Mouse (Mus musculus) hindbrain, embryonic 15.5 days (tissue): ENCODE data around the gene Fam107a. TPM values are rescaled to one million over a fixed set of nuclear protein-coding genes. Genes with fewer than 3 reads are reported as not detected.
A peak's percentile ranks its signal among the peaks of the same experiment; 100 is the strongest.

Source experiments
- ATAC-seq: fragments of 200-750 bp; cut with Nextera tagmentation; 2 replicates; pipeline ENCODE4 v1.8.0; 2017; ENCODE audit warnings: low read depth, moderate number of reproducible peaks, moderate TSS enrichment; ENCODE audit not compliant: low FRiP score
- H3K27ac ChIP-seq: fragments of 300-500 bp; sonication (generic); replicated peaks from 2 replicates; pipeline ENCODE4 v1.5.1; 2015; ENCODE audit warnings: mild to moderate bottlenecking, inconsistent platforms
- H3K27me3 ChIP-seq: fragments of 300-500 bp; sonication (generic); 2 replicates; pipeline ENCODE4 v1.6.1; 2015; ENCODE audit warnings: control low read depth, inconsistent platforms
- H3K36me3 ChIP-seq: fragments of 300-500 bp; sonication (generic); 2 replicates; pipeline ENCODE4 v1.6.1; 2015; ENCODE audit warnings: control low read depth, inconsistent platforms
- H3K4me1 ChIP-seq: fragments of 300-500 bp; sonication (generic); replicated peaks from 2 replicates; pipeline ENCODE4 v1.6.1; 2015; ENCODE audit warnings: control low read depth, inconsistent platforms
- H3K4me2 ChIP-seq: fragments of 300-500 bp; sonication (generic); 2 replicates; pipeline ENCODE4 v1.6.1; 2015; ENCODE audit warnings: moderate library complexity, mild to moderate bottlenecking, inconsistent platforms
- H3K4me3 ChIP-seq: fragments of 300-500 bp; sonication (generic); 2 replicates; pipeline ENCODE4 v1.5.1; 2015; ENCODE audit warnings: mild to moderate bottlenecking, inconsistent platforms
- H3K9ac ChIP-seq: fragments of 300-500 bp; sonication (generic); 2 replicates; pipeline ENCODE4 v1.6.1; 2015; ENCODE audit warnings: inconsistent platforms
- H3K9me3 ChIP-seq: fragments of 300-500 bp; sonication (generic); 2 replicates; pipeline ENCODE4 v1.6.1; 2016; ENCODE audit warnings: control low read depth, inconsistent platforms
- WGBS: fragments of 180-500 bp; shearing (Covaris S2); methylation state at CpG from one replicate; pipeline ENCODE4 v1.1.7; 2015; 5-methylcytosine and 5-hydroxymethylcytosine counted together
- polyA plus RNA-seq: library from polyadenylated mRNA; unstranded; fragments of >200 nt; fragmentation: Nextera tagmentation; extraction: Ambion mirVana; gene quantifications from 2 replicates; pipeline ENCODE4 v1.2.1, GENCODE M21; 2015

Fam107a gene
- polyA plus RNA-seq, 1 experiment from 2014 or later = 0.56 TPM

DNA sequence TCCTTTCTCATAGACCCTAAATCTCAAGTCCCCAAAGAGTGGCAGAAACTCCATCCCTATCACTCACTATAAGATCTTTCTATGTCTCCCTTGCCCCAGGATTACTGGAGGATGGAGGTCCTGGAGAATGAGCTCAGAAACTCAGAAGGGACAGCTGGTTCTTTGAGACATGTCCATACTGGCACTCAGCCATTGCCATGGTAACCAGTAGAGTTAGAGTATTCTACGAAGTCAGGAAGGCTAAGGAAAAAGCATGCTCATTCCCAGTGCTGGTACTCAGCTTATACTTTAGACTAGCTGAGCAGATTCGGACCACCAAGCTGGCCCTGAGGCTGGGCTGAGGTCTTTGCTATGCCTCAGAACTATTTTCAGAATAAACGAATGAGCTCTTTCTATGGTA is 16.7 kb upstream of the Fam107a start:
- Histone ChIP-seq H3K4me3 (no peak overlapping the region), H3K4me1 (peaks cover 5% of the 10 kb centered on the region), H3K27me3 (no peaks in the 10 kb centered on the region), H3K27ac (no peak overlapping the region), H3K9me3 (no peaks in the 10 kb centered on the region), H3K4me2 (no peak overlapping the region), H3K36me3 (no peaks in the 10 kb centered on the region), H3K9ac (no peak overlapping the region)
- 80% methylated on average over 3 of the region's 3 CpGs for WGBS
- ATAC-seq = no peak

DNA sequence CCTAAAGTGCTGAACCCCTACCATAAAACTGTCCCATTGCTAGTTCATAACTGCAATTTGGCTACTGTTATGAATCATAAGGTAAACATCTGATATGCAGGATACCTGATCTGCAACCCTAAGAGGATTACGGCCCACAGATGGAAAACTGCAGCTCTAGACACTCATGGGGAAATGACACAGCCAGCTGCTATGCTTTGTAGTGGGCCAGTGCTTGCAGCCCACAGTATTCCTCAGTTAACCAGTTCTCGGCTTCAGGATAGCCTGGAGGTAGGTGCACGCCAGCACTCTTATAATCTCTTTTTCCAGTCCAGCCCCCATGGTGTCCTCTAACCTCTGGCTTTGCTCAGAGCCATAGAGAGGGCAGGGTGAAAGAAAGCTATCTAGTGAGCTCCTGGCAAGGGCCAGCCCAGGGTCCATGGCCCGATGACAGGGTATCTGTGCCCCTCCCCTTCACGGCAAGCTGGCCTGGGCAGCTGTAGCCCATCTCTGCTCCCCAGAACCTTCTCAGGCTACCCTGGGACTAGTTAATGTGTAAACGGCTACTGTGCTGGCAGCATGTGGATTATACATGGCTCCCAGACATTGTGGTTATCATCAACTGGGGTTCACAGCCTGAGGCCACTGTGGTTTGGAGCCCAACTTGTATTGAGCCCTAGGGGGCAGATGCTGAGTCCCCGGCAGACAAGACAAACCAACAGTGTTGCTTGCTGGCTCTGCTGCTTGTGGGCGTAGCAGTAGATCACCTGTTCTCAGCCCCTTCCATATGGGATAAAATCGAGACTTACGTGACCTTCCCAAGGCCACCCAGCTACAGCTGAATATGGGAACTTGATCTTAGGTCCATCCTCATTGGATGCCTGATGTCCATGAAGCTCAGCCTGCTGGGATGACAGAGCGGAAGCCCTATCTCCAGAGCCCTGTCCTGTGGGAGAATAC is 14.8 kb upstream of the Fam107a start:
- Histone ChIP-seq H3K9ac (no peak overlapping the region), H3K4me2 (no peak overlapping the region), H3K4me3 (no peak overlapping the region), H3K27me3 (no peaks in the 10 kb centered on the region), H3K36me3 (no peaks in the 10 kb centered on the region), H3K9me3 (no peaks in the 10 kb centered on the region), H3K27ac (no peak overlapping the region), H3K4me1 (peaks cover 7% of the 10 kb centered on the region)
- WGBS = 90% methylated on average over 11 of the region's 11 CpGs
- no peak for ATAC-seq

DNA sequence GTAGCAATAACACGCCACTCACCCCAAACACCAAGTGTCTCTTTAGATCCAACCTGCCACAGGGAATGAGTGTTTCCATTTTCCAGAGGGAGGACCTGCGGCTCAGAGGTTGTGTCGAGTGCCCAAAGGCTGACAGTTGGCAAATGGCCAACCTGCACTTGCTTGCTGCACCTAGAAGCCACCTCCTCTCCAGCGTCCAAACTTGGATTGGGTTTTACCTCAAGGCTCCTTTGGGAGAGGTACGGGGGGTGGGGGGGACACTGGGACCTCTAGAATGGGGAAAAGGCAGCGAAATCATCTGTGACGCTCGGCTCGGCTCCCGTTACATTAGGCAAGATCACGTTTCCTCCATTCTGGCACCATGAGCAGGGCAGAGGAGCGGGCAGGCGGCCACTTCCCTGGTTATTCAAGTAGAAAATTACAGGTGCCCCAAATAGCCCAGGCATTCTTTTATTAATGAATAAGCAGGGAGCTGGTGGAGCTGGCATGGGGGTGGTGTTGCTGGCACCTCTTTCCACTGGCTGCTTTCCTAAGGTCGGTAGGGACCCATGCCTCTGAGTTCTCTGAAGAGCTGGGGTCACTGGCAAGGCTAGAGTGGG is 13.6 kb upstream of the Fam107a start:
- Histone ChIP-seq H3K36me3 (no peaks in the 10 kb centered on the region), H3K4me2 (no peak overlapping the region), H3K9me3 (no peaks in the 10 kb centered on the region), H3K27ac (no peak overlapping the region), H3K27me3 (no peaks in the 10 kb centered on the region), H3K4me3 (no peak overlapping the region), H3K4me1 (peaks cover 7% of the 10 kb centered on the region), H3K9ac (no peak overlapping the region)
- WGBS = 77% methylated on average over 14 of the region's 14 CpGs
- ATAC-seq = no peak

DNA sequence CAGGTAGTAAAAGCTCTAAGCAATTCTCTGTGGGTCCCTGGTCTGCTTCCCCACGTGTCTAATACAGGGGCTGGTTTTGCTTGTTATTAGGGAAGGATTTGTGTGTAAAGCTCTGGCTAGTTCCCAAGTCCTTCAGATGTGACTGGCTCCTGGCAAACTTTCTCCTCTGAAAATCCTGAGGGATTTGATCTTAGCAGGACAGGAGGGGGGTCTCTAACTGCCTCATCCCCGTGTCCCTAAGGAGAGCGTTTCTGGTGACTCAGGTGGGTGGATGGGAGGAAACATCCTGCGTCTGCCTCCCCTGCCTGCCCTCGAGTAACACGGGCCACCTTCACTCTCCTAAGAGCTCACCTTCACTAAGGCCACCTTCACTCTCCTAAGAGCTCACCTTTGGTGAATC is 12.6 kb upstream of the Fam107a start:
- no peak for ATAC-seq
- Histone ChIP-seq H3K4me1 (peaks cover 7% of the 10 kb centered on the region), H3K27ac (no peak overlapping the region), H3K4me3 (no peak overlapping the region), H3K9ac (no peak overlapping the region), H3K27me3 (no peaks in the 10 kb centered on the region), H3K36me3 (no peaks in the 10 kb centered on the region), H3K9me3 (no peaks in the 10 kb centered on the region), H3K4me2 (no peak overlapping the region)
- 72% methylated on average over 6 of the region's 6 CpGs for WGBS

DNA sequence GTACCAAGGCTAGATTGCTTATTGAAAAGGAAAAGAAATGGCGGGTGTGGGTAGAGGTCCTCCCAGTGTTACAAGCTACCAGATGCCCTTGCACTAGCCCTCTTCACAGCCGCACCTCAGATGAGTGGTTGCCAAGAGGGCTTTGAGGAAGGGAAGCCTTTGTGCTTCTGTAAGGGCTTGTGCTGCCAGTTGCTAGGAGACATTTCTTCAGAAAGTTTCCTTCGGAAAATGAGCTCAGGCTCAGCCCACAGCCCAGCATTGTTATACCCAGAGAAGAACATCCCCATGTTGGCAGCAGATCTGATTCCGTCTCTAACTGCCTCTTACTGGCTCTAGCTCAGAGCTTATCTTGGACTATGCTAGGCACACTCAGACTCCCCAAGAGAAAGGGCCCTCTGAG is 11.7 kb upstream of the Fam107a start:
- Histone ChIP-seq H3K27ac (no peak overlapping the region; the same call in 1 of the 2 replicates), H3K9me3 (no peaks in the 10 kb centered on the region), H3K4me2 (no peak overlapping the region), H3K27me3 (no peaks in the 10 kb centered on the region), H3K4me3 (no peak overlapping the region), H3K4me1 (peaks cover 7% of the 10 kb centered on the region), H3K36me3 (no peaks in the 10 kb centered on the region), H3K9ac (no peak overlapping the region)
- peak; percentile 70 for ATAC-seq
- 24% methylated on average over 4 of the region's 4 CpGs for WGBS

DNA sequence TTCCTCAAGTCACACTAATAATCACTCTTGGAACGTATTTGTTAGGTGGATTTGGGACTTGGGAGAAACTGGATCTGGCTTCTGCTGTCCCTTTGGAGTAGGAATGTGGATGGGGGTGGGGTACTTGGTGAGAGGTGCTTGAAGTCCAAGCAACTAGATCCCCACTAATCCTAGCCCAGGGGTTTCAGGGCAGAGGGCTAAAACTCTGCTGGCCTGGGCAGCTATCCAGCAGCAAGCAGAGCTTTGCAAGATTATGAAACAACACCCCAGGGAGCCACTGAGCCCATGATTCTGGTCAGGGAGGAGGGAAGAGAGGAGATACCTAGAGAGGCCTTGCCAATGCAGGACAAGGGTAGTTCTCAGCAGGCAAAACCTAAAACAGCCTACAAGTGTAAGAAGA is 9.5 kb upstream of the Fam107a start:
- WGBS = 61% methylated on average over 1 of the region's 1 CpGs
- no peak for ATAC-seq
- Histone ChIP-seq H3K36me3 (no peaks in the 10 kb centered on the region), H3K4me3 (no peak overlapping the region), H3K9me3 (no peaks in the 10 kb centered on the region), H3K27ac (no peak overlapping the region), H3K4me2 (no peak overlapping the region), H3K27me3 (no peaks in the 10 kb centered on the region), H3K4me1 (peaks cover 7% of the 10 kb centered on the region), H3K9ac (no peak overlapping the region)

DNA sequence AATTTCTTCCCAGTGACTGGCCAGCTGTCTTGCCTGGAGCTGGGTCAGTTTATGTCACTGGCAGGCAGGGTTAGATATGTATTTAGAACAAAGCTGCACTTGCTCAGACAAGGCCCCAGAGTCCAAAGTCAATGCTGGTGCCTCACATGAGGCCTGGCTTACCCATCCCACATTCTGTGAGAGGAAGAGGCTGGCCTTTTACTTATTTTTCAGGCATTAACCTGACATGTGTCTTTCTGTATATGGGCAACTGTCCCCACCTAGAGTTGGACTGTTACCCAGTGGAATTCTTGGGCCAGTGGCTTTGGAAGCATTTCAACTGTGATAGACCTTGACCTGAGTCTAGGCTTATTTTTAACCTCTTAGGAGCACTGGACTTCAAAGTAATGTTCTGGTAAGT is 9.1 kb upstream of the Fam107a start:
- H3K27me3 ChIP-seq = no peaks in the 10 kb centered on the region
- H3K4me1 ChIP-seq = peaks cover 7% of the 10 kb centered on the region
- no peak overlapping the region for H3K4me3 ChIP-seq
- no peaks in the 10 kb centered on the region for H3K36me3 ChIP-seq
- no peak for ATAC-seq
- H3K27ac ChIP-seq = no peak overlapping the region
- no peak overlapping the region for H3K4me2 ChIP-seq
- H3K9ac ChIP-seq = no peak overlapping the region
- no peaks in the 10 kb centered on the region for H3K9me3 ChIP-seq

DNA sequence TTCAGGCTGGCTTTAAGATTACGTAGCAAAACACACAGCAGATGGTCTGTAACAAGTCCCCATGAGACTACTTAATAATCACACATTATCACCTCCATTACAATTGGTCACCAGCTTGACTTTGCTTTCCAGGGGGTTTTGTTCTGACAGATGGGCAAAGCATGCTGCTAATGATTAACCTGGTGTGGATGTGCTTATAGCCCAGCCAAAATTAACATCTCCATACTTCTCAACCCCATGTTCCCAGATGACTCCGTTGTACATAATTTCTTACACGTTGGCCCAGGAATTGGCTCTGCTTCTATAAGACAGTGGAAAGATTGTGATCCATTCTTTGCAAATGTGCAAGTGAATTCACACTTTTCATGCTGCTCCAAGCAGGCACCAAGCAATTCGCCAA is 7.9 kb upstream of the Fam107a start:
- Histone ChIP-seq H3K9ac (no peak overlapping the region), H3K4me1 (peaks cover 7% of the 10 kb centered on the region), H3K4me2 (no peak overlapping the region), H3K9me3 (no peaks in the 10 kb centered on the region), H3K36me3 (no peaks in the 10 kb centered on the region), H3K4me3 (no peak overlapping the region), H3K27me3 (no peaks in the 10 kb centered on the region), H3K27ac (no peak overlapping the region)
- WGBS = 56% methylated on average over 4 of the region's 4 CpGs
- no peak for ATAC-seq

DNA sequence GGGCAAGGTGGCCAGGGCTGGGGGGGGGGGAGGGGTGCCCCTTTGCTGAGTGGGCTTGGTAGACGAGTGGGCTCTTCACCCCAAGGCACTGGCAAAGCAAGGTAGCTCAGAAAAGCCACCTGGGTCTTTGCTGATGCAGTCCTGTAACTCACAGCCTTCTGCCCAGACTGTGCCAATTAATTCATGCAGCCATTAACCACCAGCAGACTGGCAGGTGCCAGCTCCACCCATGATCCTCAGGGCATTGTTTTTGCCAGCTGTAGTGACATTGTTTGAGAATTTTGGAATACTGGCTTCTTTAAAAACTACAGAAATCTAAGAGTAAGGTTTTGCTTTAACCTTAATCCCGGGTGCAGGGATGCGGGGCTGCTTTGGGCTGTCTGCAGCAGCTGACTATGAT is 2.7 kb upstream of the Fam107a start:
- peaks cover 17% of the 10 kb centered on the region for H3K4me1 ChIP-seq
- H3K36me3 ChIP-seq = no peaks in the 10 kb centered on the region
- no peak overlapping the region for H3K9ac ChIP-seq
- WGBS = 75% methylated on average over 3 of the region's 3 CpGs
- no peak for ATAC-seq
- no peaks in the 10 kb centered on the region for H3K9me3 ChIP-seq
- peaks cover 35% of the 10 kb centered on the region for H3K27me3 ChIP-seq
- H3K4me2 ChIP-seq = no peak overlapping the region
- H3K27ac ChIP-seq = no peak overlapping the region
- H3K4me3 ChIP-seq = no peak overlapping the region

DNA sequence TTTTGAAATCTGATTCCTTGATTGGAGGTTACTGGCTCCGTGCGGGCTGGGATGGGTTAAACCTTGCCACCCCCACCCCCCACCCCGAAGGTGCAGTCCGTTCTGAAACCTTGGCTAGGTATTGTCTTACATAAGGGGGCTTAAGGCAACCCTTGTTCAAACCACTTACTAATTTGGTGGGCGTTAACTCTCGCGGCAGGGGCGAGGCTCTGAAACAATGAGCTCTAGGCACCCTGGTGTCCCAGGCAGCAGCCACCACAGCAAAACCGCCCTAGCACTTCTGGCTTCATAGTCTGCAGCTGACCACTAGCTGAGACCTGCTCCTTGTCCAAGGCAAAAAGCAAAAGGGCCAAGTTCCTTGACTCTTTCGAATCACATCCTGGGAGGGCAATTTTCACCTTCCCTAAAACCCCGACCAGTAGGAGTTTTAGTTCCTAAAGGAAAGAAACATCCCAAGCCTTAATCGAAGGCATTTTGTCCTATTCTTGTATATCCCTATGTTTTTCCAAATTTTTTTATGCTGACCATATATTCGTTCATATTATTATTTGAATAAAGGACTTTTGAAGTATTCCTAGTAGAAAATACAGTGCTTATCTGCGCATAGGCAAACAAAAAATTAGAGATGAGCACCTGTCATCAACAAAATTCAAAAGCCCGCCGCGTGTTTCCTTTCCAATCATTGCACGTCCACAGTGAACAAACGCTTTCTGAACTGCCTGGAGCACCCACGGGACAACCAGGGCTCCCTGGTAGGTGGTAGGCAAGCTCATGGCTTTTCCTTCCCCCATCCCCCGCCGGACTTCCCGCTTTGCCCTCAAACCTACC is 1.2 kb downstream of the Fam107a start:
- H3K9ac ChIP-seq = peak overlapping the region; percentile 30; the same call in 1 of the 2 replicates
- 3% methylated on average over 23 of the region's 23 CpGs for WGBS
- no peak for ATAC-seq

DNA sequence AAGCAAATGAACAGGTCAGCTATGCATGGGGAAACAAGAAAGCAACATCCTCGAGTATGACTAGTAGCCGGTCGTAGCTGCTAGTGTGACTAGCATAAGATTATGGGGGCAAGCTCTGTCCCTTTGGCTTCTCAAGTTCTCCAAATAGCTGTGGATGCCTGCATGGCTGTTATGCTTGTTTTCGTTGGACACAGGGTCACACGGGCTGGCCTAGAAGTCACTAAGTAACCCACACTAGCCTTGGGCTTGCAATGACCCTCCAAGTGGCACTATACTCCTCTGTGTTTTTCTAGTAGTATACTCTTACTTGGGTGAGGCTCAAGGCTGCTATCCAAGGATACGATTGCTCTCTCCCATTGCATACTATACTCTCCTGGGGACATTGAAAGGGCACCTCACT is 2.7 kb downstream of the Fam107a start:
- Histone ChIP-seq H3K4me1 (peaks cover 17% of the 10 kb centered on the region), H3K4me2 (no peak overlapping the region), H3K9me3 (no peaks in the 10 kb centered on the region), H3K27ac (no peak overlapping the region), H3K9ac (no peak overlapping the region), H3K36me3 (no peaks in the 10 kb centered on the region), H3K27me3 (peaks cover 50% of the 10 kb centered on the region), H3K4me3 (no peak overlapping the region)
- 80% methylated on average over 6 of the region's 6 CpGs for WGBS
- ATAC-seq = no peak

More for the DNA sequence above, 1.2 kb downstream of the Fam107a start:
- H3K36me3 ChIP-seq = no peaks in the 10 kb centered on the region
- H3K4me1 ChIP-seq = peaks cover 17% of the 10 kb centered on the region
- no peaks in the 10 kb centered on the region for H3K9me3 ChIP-seq
- no peak overlapping the region for H3K27ac ChIP-seq
- peak overlapping the region; percentile 33 for H3K4me3 ChIP-seq
- H3K27me3 ChIP-seq = peaks cover 50% of the 10 kb centered on the region
- H3K4me2 ChIP-seq = peak overlapping the region; percentile 63

DNA sequence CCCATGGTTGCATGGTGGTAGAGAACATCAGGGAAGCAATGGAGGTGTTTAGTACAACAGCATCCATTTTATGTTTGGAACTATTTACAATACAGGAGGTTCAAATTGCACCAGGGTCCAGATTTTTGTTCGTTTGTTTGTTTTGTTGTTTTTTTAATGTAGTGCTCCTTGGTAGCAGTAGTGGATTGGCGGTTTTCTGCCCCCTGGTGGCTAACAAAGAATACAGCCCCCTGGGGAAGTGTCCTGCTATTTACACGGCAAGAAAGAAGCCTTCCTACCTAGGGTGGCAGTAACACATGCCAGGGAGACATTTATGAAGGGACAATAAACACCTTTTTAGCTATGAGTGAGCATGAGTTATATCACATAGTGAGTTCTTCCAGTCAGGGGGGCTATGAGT is 3.3 kb downstream of the Fam107a start:
- H3K27ac ChIP-seq = no peak overlapping the region
- no peak overlapping the region for H3K9ac ChIP-seq
- 23% methylated on average over 3 of the region's 3 CpGs for WGBS

More for the DNA sequence above, 3.3 kb downstream of the Fam107a start:
- no peak overlapping the region for H3K4me3 ChIP-seq
- H3K27me3 ChIP-seq = peaks cover 50% of the 10 kb centered on the region
- no peaks in the 10 kb centered on the region for H3K9me3 ChIP-seq
- H3K36me3 ChIP-seq = no peaks in the 10 kb centered on the region
- H3K4me1 ChIP-seq = peaks cover 22% of the 10 kb centered on the region
- H3K4me2 ChIP-seq = no peak overlapping the region
- no peak for ATAC-seq
